Mouse (Mus musculus): ENCODE measurements around the gene Tspan18.

DNA sequence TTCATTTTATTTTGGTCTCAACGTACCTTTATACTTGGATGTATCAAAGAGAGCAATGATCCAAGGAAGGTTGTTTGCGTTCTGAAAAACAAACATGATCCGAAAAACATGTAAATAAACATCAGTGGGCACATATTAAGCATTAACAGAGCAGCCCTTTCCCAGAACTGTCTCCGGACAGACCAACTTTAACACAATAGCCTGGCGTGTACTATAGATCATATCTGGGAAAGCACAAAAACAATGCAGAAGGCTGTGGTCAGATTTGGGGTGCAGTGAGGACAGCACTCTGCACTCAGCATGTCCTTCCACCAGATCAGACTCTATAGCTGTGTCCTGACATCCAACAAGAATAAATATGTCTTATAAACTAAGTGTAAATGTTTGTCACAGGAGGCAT, 12.7 kb upstream of the Tspan18 start:
- TF ChIP-seq CTCF (IDR thresholded peaks at IDR 0.05; ENCODE audit: insufficient read depth, low read length) (no peak), POLR2A (IDR thresholded peaks at IDR 0.05; ENCODE audit: borderline replicate concordance, extremely low read depth, low read depth, low read length) (no peak)

Measured in lung, adult 2 months (tissue).